Mouse (Mus musculus): Measurements from ENCODE around the gene Gm11541.

Gm11541 gene

GRCm38 (mm10) chr11:94704472-94704871, at the start of gene Gm11541:
TSS of gene Gm11541 (minus strand) at chr11:94704499.
- DNase-seq, result peak; percentile 43

- no peak for DNase-seq
These were observed 48.8 kb upstream of the Gm11541 start for GRCm38 (mm10) chr11:94752946-94753713.

GRCm38 (mm10) chr11:94741732-94742272, 37.5 kb upstream of the Gm11541 start, which contains the start of gene Cdc34b:
TSS of gene Cdc34b (plus strand) at chr11:94741782.
- no peak for DNase-seq

GRCm38 (mm10) chr11:94735746-94736145, 31.4 kb upstream of the Gm11541 start:
- DNase-seq, result no peak

- DNase-seq, result peak; percentile 34
These were observed 28.5 kb upstream of the Gm11541 start for GRCm38 (mm10) chr11:94732773-94733172.

GRCm38 (mm10) chr11:94731229-94731628, 26.9 kb upstream of the Gm11541 start:
- no peak for DNase-seq

- peak; percentile 85 for DNase-seq
These were observed 26.0 kb upstream of the Gm11541 start for GRCm38 (mm10) chr11:94730261-94730660.

- no peak for DNase-seq
These were observed 25.3 kb upstream of the Gm11541 start for GRCm38 (mm10) chr11:94729565-94729964.

- DNase-seq, result no peak
These were observed 24.2 kb upstream of the Gm11541 start for GRCm38 (mm10) chr11:94728545-94728944.

- DNase-seq, result no peak
These were observed 23.0 kb upstream of the Gm11541 start for GRCm38 (mm10) chr11:94727306-94727705.

GRCm38 (mm10) chr11:94719216-94719615, 14.9 kb upstream of the Gm11541 start:
- no peak for DNase-seq

GRCm38 (mm10) chr11:94718113-94718909, 14.0 kb upstream of the Gm11541 start:
- DNase-seq, result no peak

GRCm38 (mm10) chr11:94717239-94717638, 12.9 kb upstream of the Gm11541 start:
- DNase-seq, result no peak

GRCm38 (mm10) chr11:94716754-94717153, 12.5 kb upstream of the Gm11541 start:
- peak; percentile 81 for DNase-seq

GRCm38 (mm10) chr11:94715622-94716021, 11.3 kb upstream of the Gm11541 start:
- no peak for DNase-seq

GRCm38 (mm10) chr11:94713246-94713860, 9.1 kb upstream of the Gm11541 start:
- DNase-seq, result peak; percentile 50

GRCm38 (mm10) chr11:94704020-94704419, 279 bp downstream of the Gm11541 start:
- peak; percentile 28 for DNase-seq

GRCm38 (mm10) chr11:94702216-94702610, 2.1 kb downstream of the Gm11541 start:
- no peak for DNase-seq

- DNase-seq, result no peak
These were observed 2.7 kb downstream of the Gm11541 start for GRCm38 (mm10) chr11:94701401-94702215.

- DNase-seq, result no peak
These were observed 4.9 kb downstream of the Gm11541 start for GRCm38 (mm10) chr11:94699399-94699798.

- no peak for DNase-seq
These were observed 6.4 kb downstream of the Gm11541 start for GRCm38 (mm10) chr11:94697703-94698464.

Measured in lung, postnatal 10 days (tissue).